Comparison of ENCODE assay signal across 8 mouse cellular contexts in genomic region chr2:75658727-75659628, GRCm38 (mm10). TPM values are rescaled to one million over a fixed set of nuclear protein-coding genes. Genes with fewer than 3 reads are reported as not detected.
DNase-seq lines count a peak whose midpoint lies in the region; ATAC-seq lines count a peak whose summit lies in the region.

TSS of gene Hnrnpa3 (plus strand) at chr2:75659261.

- no peaks in the 10 kb centered on the region for H3K27me3 ChIP-seq in hindbrain, embryonic 12.5 days

- H3K36me3 ChIP-seq in hindbrain, embryonic 12.5 days = peaks cover 17% of the 10 kb centered on the region

- H3K4me1 ChIP-seq in hindbrain, embryonic 12.5 days = peaks cover 20% of the 10 kb centered on the region

- peak within 1 kb of the TSS; percentile 86 for H3K4me2 ChIP-seq in hindbrain, embryonic 12.5 days (replicated peaks)

- H3K27ac ChIP-seq in hindbrain, embryonic 12.5 days = peak within 1 kb of the TSS; percentile 96

- peak; percentile 96 for ATAC-seq in hindbrain, embryonic 12.5 days (ENCODE audit: low FRiP score)

- peak within 1 kb of the TSS; percentile 98 for H3K9ac ChIP-seq in hindbrain, embryonic 12.5 days

- DNase-seq in NIH3T3 (ENCODE audit: low read depth) = peak; percentile 100
- DNase-seq in cerebellum, postnatal 10 days = peak; percentile 99
- peak; percentile 99 for DNase-seq in frontal cortex, postnatal 10 days (ENCODE audit: low spot score in 2 of 2)
- peak; percentile 96 for DNase-seq in layer of hippocampus, postnatal 25 days (ENCODE audit: extremely low spot score in 1 of 2, low spot score in 1 of 2)
- peak; percentile 98 for DNase-seq in lung, postnatal 25 days (ENCODE audit: low spot score)
- DNase-seq in retina, embryonic 14.5 days (ENCODE audit: low spot score) = peak; percentile 99
- DNase-seq in thymus, postnatal 4 days = peak; percentile 99

- peak within 1 kb of the TSS; percentile 94 for H3K4me3 ChIP-seq in hindbrain, embryonic 12.5 days

- WGBS in hindbrain, embryonic 12.5 days = under 1% methylated on average over 95 of the region's 102 CpGs

- no peaks in the 10 kb centered on the region for H3K9me3 ChIP-seq in hindbrain, embryonic 12.5 days (replicated peaks)

RNA-seq across cellular contexts. Expression of gene Hnrnpa3, which starts in this region (rescaled TPM):
- polyA plus RNA-seq in hindbrain, embryonic 12.5 days (2016; fragmentation: Nextera tagmentation; extraction: Ambion mirVana) = 352 and 360 TPM in 2 replicates
- total RNA-seq in layer of hippocampus, postnatal 25 days (2021) = 100 to 1,000 TPM; 273 to 314 TPM

Comparison
In these comparisons a context has a peak if more than half of its experiments do, and no peak if none do; other contexts are left out.
1. Peak in every context shown above with its lines: DNase-seq, ATAC-seq, H3K4me3 ChIP-seq and H3K27ac ChIP-seq.